Mouse (Mus musculus) gastrocnemius, postnatal 14 days (tissue): ENCODE measurements around the gene Thpo. TPM values are rescaled to one million over a fixed set of nuclear protein-coding genes. Genes with fewer than 3 reads are reported as not detected.

Experiments used
- DNase-seq: peaks from one replicate; pipeline ENCODE4 v3.0.0; 2021; ENCODE audit warnings: mixed read lengths
- intact Hi-C: fragments of 180-260 bp; cut with DNase I; formaldehyde crosslinking; loops from one replicate; pipeline ENCODE4 v1.15.1; 2025; ENCODE audit warnings: low total_unique reads
- long read RNA-seq, 2 experiments: library from polyadenylated mRNA; stranded (forward); transcript quantifications; one replicate each; pipeline ENCODE4 v2.0.0; 2021
- total RNA-seq, 2 experiments: library from RNA; stranded (reverse); gene quantifications; 2 replicates each; pipeline ENCODE4 v1.2.3; 2021

Gene Thpo
- total RNA-seq: 1 to 10 TPM in 1 of 2 experiments, under 1 TPM in 1; 0.90 to 1.7 TPM
- long read RNA-seq, experiment 1: 0 reads
- long read RNA-seq, experiment 2, partial matches to known transcripts: 0 of 1 reads
- long read RNA-seq, experiment 2, other reads (novel, unspliced or antisense): 1 of 1 reads

DNA sequence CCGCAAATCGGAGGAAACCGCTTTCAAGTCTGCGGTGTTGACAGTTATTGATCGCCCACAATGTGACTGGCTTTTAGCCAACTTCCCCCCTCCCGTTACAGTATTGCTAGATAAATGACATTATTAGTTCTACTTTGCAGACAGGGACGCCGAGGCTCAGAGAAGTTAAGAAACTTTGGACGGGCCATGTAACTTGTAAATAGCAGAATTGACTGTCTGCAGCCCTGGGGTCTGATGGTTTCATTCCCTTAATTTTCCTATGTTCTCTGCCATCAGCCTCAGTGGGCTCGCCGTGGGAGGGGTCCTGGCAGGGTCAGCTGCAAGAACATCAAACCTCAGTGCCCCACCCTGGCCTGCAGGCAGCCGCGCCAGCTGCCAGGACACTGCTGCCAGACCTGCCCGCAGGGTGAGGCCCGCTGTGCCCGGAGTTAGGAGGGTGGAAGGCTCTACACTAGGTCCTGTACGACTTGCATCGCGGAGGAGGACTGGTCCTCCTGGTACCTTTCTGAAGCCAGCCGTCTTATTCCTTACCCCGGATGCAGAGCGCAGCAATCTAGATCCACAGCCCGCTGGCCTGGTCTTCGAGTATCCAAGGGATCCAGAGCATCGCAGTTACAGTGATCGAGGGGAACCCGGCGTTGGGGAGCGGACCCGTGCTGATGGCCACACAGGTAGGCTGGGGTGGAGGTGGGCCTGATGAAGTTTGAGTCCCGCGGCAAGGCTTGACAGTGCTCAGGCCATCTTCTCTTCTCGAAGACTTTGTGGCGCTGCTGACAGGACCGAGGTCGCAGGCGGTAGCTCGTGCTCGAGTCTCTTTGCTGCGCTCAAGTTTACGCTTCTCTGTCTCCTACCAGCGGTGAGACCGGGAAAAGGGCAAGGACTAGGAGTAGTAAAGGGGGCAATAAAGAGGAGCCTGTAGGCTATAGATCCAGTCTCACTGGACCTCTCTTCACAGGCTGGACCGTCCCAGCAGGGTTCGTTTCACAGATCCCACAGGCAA, at the start of gene Thpo:
Gene Thpo (minus strand): TSS at position 781 of the 1,000 bp plus-strand sequence.
- DNase-seq: no peak
- intact Hi-C loops: no loop called here

DNA sequence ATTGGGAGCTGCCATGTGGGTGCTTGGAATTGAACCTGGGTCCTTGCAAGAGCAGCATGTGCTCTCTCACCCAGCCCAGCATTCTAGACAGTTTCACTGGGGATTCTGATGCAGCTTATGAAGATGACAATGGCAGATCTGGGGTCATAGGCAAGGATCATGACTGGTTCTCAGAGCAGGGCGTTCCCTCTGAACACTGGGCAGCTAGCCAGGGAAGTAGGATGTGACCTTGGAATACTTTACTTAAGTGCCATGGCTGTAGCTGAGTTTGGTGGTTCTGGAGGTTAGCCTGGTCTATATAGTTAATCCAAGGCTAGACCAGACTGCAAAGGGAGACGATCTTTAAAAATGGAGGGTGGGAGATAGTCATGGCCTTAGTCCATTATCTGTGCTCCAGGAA, 49.6 kb upstream of the Thpo start:
- intact Hi-C loops: no loop called here

DNA sequence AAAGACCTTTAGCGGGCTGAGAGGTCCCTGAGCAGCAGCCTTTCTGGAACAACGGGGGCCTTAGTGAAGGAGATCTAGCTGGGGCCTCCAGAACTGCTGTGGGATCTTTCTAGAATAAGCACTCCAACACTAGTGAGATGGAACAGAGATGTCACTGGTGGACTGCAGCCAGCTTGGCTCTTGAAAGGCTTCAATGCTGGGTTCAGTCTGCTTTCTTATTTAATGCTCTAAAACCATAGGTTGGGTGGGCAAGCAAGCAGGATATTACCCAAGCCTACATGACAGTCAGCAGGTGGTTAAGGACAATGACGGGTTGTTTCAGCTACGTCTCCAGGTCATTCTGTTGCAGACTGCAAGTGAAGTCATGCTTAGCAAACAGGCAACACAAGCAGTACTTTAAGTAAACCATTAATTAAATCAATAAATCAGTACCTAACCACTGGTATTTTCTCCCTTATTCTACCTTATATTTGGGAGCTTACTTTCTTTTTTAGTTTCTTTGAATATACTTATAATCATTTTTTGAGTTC, 46.9 kb upstream of the Thpo start:
- intact Hi-C loops: no loop called here
- no peak for DNase-seq

More for the DNA sequence above, 49.6 kb upstream of the Thpo start:
- DNase-seq: no peak

DNA sequence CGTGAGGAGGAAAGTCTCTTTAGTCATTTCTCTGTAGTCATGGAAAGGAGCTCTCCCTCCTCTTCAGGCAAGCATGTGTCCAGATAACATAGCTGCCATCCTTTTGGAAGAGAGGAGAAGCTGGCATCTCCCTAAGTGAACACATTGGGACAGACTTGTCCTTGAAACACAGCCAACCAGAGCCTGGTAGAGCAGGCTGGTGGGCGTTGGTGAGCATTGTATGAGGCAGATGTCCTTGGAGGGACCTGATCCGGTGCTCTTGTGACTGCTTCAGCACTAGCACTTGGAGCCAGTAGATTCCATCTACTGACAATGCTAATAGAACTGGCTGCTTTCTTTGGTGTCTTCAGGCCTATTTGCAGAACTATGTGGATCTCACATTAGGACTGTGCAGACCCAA, 45.5 kb upstream of the Thpo start:
- DNase-seq: no peak
- intact Hi-C loops: no loop called here

DNA sequence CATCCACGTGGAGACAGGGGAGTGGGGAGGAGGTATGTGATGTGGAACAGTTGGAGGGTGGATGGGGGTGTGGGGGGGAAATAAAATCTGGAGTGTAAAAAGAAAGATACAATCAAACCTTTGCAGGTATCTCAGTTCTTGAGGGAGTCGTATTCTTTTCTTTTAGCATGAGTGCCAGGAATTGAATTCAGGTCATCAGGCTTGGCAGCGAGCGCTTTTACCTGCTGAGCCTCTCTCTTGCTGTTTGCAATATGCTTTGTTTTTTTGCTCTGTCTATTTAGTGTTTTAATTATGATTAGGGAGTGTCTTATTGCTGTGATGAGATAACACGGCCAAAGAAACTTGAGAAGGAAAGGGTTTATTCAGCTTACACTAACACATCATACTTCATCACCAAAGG, 40.7 kb upstream of the Thpo start:
- no peak for DNase-seq
- intact Hi-C loops: no loop called here

DNA sequence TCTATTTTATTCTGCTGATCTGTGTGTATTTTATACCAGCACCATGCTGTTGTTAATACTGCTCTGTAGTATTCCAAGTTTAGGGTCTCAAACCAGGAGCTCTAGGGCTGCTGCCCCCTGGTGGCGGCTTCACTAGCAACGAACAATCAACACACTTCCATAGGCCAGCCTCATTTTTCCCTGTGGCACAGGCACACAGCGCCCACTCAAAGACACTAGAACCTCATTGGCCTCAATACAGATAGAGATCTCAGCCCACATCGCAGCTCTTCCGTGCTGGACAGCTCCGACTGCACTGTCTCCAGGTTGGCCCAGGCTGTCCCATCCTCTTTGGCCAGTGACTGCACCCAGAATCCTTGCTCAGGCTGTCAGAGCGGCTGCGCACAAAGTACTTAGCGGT, 30.9 kb upstream of the Thpo start:
- DNase-seq: peak; percentile 33
- intact Hi-C loops: no loop called here

DNA sequence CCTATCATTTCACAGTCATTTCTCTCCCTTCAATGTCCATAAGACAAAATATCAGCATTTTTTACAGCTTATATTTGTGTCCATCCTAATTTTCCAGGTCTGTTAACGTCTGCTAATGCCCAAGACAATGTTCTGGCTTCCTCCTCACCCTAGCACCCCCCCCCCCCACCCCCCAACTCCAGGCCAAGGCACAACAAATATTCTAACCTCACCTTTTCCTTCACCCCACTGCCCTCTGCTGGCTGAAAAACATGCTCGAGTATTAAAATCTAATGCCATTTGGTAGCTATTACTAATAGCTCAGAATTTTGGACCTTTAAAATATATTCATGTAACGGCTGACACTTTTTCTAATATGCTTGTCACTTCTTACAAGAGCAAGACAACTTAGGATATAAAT, 27.4 kb upstream of the Thpo start:
- peak; percentile 27 for DNase-seq
- intact Hi-C loops: loop anchor here (2.0 to 5.0 kb wide), 2 partner anchors 41 to 54 kb away; no protein-coding TSS in a partner anchor

DNA sequence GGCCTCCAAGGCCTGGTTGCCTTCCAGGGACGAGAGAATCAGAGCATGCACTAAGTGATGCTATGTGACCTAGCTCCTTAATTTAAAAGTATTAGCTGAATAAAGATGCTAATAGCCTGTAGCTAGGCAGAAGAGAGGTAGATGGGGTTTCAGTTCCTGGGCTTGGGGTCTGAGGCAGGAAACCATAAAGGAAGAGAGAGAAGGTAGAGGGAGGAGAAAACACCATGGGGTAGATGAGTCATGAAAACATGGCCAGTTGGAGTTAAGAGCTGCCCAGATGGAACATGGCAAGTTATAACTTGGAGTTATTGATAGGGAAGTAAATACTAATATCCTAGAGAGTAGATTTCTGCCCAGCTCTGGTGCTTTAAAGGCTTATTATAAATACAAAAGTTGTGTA, 23.1 kb upstream of the Thpo start:
- intact Hi-C loops: no loop called here
- no peak for DNase-seq

DNA sequence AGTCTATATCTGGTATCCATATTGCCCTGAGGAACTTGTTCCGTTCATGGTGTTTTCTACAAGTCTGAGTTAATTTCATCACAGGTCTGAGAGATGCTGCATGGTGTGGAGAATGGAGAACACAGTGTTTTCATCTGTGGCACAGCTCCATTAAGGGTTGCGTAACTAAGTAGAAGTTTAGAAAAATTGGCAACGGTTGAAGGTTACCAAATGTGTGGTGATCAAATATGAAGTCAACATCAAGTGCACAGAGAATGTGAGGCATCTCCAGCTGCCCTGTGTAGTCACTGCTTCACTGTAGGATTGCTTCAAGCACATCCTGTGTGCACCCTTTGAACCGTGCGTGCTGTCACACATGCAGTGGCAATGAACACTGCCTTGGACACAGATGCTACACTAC, 21.7 kb upstream of the Thpo start:
- no peak for DNase-seq
- intact Hi-C loops: no loop called here

DNA sequence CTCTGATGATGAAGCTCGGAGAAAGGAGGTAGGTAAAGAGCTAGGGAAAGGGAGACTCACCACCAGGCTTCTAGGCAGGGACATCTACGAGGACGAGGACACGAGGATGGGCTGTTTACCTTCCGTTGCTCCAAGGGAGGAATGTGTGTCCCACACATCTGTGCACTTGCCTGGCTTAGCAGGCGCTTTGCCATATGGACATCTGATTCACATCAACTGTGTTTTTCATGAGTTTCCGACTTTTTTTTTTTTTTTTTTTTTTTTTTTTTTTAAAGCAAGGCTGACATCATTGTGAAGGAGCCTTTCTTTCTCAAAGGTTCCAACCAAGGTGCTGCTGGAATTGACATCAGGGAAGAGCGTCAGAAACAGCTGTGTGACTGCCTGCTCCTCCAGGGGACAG, 16.2 kb upstream of the Thpo start:
- DNase-seq: no peak
- intact Hi-C loops: no loop called here

DNA sequence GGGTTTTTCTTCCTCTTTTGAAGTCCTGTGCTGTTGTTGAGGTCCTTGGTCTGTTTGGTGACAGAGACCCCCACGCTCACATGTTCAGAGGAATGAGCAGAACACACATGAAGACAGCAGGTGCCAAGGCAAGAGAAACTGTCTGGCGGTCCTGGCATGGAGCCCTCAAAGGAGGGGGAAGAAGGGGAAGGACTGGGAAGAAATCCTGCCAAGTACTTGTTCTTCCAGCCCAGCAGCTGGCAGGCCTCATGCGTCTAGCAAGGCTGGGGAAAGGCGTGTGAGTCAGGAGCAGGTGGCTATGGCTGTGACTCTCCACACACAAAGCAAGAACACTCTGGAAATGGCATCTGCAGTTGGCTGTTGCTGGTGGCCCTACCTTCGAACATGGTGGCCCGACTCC, 12.3 kb upstream of the Thpo start:
- DNase-seq: peak; percentile 83
- intact Hi-C loops: no loop called here

DNA sequence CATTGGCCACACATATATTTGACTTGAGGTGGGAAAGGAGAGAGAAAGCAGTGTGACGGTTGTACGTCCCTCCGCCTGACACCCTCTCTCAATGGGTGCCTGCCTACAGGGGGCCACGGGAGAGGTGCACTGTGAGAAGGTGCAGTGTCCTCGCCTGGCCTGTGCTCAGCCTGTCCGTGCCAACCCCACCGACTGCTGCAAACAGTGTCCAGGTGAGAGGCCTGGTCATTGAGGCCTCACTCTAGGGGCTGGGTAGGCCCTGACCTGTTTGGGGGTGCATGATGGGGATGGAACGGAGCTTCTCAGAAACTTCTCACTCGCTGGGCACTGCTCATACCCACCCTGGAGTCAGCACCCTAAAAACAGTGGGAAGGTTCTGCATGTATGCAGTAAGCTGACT, 5.5 kb upstream of the Thpo start:
- DNase-seq: no peak
- intact Hi-C loops: no loop called here

DNA sequence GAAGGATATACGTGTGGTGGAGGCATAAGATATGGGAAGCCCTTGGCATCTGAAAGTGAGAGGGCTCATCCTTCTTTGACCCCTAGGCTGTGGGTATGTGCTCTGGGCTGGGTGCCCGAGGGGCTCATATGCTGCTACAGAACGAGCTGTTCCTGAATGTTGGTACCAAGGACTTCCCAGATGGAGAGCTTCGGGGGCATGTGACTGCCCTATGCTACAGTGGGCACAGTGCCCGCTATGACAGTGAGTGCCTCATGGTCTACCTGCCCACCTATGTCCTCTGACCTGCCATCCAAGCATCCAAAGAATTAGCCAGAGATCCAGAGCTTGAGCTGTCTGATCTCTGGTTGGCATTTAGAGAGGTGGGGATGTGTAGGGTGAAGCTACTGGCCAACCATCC, 2.5 kb upstream of the Thpo start:
- no peak for DNase-seq
- intact Hi-C loops: no loop called here

DNA sequence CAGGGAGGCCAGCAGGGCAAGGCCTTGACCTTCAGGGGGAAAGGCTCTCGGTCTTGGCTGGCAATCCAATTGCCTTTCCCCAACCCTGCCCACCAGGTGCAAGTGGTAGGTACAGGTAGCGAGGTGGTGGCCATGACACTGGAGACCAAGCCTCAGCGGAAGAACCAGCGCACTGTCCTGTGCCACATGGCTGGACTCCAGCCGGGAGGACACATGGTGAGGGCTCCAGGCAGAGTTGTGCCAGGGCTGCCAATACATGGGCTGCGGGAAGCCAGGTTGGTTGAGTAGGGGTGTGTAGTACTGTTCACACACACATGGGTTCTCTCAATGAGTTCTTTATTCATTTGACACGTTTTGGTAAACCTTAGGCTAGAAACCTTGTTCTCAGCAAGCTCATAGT, 1.9 kb upstream of the Thpo start:
- intact Hi-C loops: no loop called here
- DNase-seq: no peak

DNA sequence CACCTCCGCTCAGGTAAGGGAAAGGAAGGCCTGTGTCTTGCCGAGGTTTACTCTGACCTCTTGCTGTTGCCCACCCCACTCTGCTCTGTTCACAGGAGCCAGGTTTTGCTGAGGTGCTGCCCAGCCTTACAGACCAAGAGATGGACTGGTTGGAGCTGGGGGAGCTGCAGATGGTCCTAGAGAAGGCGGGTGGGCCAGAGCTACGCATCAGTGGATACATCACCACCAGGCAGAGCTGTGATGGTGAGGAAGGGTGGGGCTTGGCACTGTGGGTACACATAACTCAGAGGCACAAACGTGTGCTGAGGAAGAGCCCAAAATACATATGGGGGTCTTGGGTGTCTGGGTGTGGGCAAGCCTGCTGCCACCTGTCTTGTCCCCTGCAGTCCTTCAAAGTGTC, 1.3 kb upstream of the Thpo start:
- no peak for DNase-seq
- intact Hi-C loops: no loop called here

DNA sequence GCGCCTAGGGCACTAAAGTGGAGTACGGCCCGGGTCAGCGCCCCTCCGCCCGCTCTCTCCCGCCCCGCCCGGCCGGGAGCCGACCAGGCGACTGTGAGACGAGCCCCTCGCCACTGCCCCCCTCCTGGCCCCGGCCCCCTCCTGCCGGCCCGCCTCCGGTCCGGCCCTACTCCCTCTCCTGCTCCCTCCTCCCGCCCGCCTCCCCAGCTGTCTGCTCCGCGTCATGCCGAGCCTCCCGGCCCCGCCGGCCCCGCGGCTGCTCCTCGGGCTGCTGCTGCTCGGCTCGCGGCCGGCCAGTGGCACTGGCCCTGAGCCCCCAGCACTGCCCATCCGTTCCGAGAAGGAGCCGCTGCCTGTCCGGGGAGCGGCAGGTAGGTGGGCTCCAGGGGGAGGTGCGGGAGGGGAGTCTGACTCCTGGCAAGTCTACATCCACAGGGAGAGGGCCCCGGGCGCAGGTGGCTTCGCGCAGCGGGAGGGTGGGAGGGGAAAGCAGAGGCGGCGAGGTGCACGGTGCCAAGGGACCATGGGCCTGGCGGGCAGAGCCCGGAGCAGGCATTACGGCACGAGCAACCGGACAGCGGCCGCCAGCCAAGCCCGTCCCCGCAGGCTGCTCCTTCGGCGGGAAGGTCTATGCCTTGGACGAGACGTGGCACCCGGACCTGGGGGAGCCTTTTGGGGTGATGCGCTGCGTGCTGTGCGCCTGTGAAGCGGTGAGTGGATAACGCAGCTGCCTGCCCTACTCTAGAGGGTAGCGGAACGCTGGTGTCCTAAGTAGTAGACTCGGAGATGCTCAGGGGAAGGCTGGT, 1.2 kb downstream of the Thpo start, which contains the start of gene Chrd:
Gene Chrd (plus strand): TSS at position 203 of the 806 bp plus-strand sequence.
- peak; percentile 88 for DNase-seq
- intact Hi-C loops: no loop called here

DNA sequence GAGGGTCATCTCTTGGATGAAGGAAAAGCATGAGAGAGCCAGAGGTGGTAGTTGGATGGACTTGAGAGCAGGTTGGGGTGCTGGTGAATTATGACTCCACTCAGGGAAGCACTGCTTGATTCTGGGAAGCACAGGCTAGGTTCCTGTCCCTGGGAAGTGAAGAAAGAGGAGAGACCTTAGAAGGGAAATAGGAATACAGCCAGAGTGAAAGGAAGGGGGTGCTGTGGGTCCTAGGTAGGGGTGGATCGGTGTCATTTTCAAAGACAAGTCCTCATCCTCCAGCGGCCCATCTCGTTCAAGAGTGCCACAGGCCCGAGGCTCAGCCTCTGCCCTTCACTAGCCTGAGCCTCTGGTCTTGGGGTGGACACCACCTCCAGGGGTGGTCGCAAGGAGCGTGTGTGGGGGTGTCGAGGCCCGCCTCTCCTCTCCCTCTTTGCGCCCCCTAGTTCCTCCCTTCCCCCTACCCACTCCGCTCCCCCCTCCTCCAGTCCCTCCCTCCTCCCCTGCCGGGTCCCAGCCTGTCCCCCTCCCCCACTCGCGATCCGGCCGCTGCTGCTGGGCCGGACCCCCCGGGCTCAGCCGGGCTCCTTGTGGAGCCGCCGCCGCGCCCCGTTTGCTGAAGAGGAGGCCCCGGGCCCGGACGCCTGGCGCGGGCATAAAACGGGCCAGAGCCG, 1.9 kb downstream of the Thpo start:
- intact Hi-C loops: no loop called here
- no peak for DNase-seq

DNA sequence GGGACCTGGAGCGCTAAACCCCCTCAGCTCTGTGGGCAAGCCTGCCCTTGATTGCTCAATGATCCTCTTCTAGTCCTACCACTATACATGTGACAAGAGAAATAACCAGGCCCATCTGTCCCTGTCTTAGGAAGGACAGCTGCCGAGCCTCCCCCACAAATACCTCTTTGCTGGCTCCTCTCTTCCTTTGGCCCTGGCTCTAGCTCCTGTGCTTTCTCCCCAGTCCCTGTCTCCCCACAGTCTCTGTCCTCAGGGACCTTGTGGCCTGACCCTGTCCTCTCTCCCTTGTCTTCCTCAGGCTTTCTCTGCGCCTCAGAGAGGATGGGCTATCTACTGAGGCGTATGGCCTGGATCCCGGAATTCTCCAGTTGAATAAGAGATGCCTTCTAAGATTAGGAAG, 2.6 kb downstream of the Thpo start:
- DNase-seq: no peak
- intact Hi-C loops: no loop called here

DNA sequence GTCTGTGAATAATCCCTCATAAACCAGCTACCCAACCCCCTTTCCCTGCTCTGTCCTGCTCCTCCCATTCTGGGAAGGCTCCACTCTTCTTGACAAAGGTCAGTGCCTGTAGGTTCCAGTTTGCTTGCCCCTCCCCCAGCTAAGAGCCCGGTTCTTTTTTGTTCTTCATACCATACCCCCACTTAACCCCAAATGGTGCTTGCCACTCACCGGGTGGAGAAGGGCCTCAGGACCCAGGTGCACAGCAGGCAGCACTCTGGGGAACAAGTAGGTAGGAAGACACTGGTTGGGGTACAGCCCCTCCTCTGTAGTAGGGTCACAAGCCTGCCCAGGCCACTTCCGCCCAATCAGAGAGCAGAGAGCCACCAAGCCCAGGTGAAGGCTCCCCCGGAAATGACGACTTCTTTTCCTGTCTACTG, 4.0 kb downstream of the Thpo start:
- DNase-seq: no peak
- intact Hi-C loops: no loop called here
